Mouse (Mus musculus): Measurements from ENCODE around the gene Ints12. TPM values are rescaled to one million over a fixed set of nuclear protein-coding genes. Genes with fewer than 3 reads are reported as not detected.

Gene Ints12
- polyA plus RNA-seq, 1 experiment, result not detected

- WGBS, result 44% methylated on average over 1 of the region's 1 CpGs
- H3K27ac ChIP-seq (ENCODE audit: insufficient read depth, low read depth, low read length), result no peak overlapping the region
- no peak for TF ChIP-seq CTCF (IDR thresholded peaks at IDR 0.05; ENCODE audit: insufficient read depth, low read depth, low read length)
- no peak for TF ChIP-seq POLR2A (IDR thresholded peaks at IDR 0.05; ENCODE audit: insufficient read depth, low read depth, low read length)
- no peaks in the 10 kb centered on the region for H3K4me1 ChIP-seq (ENCODE audit: control insufficient read depth, insufficient read depth, low read length)
- no peak overlapping the region for H3K4me3 ChIP-seq (ENCODE audit: insufficient read depth, low read depth, low read length)
These were observed 21.6 kb downstream of the Ints12 start for GRCm38 (mm10) chr3:133113281-133113680.

- TF ChIP-seq POLR2A (IDR thresholded peaks at IDR 0.05; ENCODE audit: insufficient read depth, low read depth, low read length), result no peak
- TF ChIP-seq CTCF (IDR thresholded peaks at IDR 0.05; ENCODE audit: insufficient read depth, low read depth, low read length), result no peak
- no peaks in the 10 kb centered on the region for H3K4me1 ChIP-seq (ENCODE audit: control insufficient read depth, insufficient read depth, low read length)
- H3K4me3 ChIP-seq (ENCODE audit: insufficient read depth, low read depth, low read length), result no peak overlapping the region
- H3K27ac ChIP-seq (ENCODE audit: insufficient read depth, low read depth, low read length), result no peak overlapping the region
- WGBS, result 93% methylated on average over 5 of the region's 5 CpGs
These were observed 39.7 kb downstream of the Ints12 start for GRCm38 (mm10) chr3:133131372-133131771.

GRCm38 (mm10) chr3:133132611-133133010 lies 41.0 kb downstream of the Ints12 start:
- H3K27ac ChIP-seq (ENCODE audit: insufficient read depth, low read depth, low read length), result no peak overlapping the region
- H3K4me1 ChIP-seq (ENCODE audit: control insufficient read depth, insufficient read depth, low read length), result no peaks in the 10 kb centered on the region
- H3K4me3 ChIP-seq (ENCODE audit: insufficient read depth, low read depth, low read length), result no peak overlapping the region
- WGBS, result 37% methylated on average over 8 of the region's 8 CpGs
- TF ChIP-seq CTCF (IDR thresholded peaks at IDR 0.05; ENCODE audit: insufficient read depth, low read depth, low read length), result no peak
- no peak for TF ChIP-seq POLR2A (IDR thresholded peaks at IDR 0.05; ENCODE audit: insufficient read depth, low read depth, low read length)

GRCm38 (mm10) chr3:133141877-133142276 lies 50.2 kb downstream of the Ints12 start:
- 81% methylated on average over 6 of the region's 6 CpGs for WGBS
- Histone ChIP-seq H3K4me1 (ENCODE audit: control insufficient read depth, insufficient read depth, low read length) (no peaks in the 10 kb centered on the region), H3K4me3 (ENCODE audit: insufficient read depth, low read depth, low read length) (no peak overlapping the region), H3K27ac (ENCODE audit: insufficient read depth, low read depth, low read length) (no peak overlapping the region)
- no peak for TF ChIP-seq POLR2A (IDR thresholded peaks at IDR 0.05; ENCODE audit: insufficient read depth, low read depth, low read length)
- TF ChIP-seq CTCF (IDR thresholded peaks at IDR 0.05; ENCODE audit: insufficient read depth, low read depth, low read length), result no peak

GRCm38 (mm10) chr3:133144511-133145147 lies 53.0 kb downstream of the Ints12 start:
- TF ChIP-seq CTCF (IDR thresholded peaks at IDR 0.05; ENCODE audit: insufficient read depth, low read depth, low read length) (no peak), POLR2A (IDR thresholded peaks at IDR 0.05; ENCODE audit: insufficient read depth, low read depth, low read length) (no peak)
- Histone ChIP-seq H3K4me3 (ENCODE audit: insufficient read depth, low read depth, low read length) (no peak overlapping the region), H3K4me1 (ENCODE audit: control insufficient read depth, insufficient read depth, low read length) (no peaks in the 10 kb centered on the region), H3K27ac (ENCODE audit: insufficient read depth, low read depth, low read length) (no peak overlapping the region)
- WGBS, result 90% methylated on average over 6 of the region's 6 CpGs

GRCm38 (mm10) chr3:133151629-133152028 lies 60.0 kb downstream of the Ints12 start:
- no peak overlapping the region for H3K27ac ChIP-seq (ENCODE audit: insufficient read depth, low read depth, low read length)
- 88% methylated on average over 6 of the region's 6 CpGs for WGBS
- H3K4me3 ChIP-seq (ENCODE audit: insufficient read depth, low read depth, low read length), result no peak overlapping the region
- H3K4me1 ChIP-seq (ENCODE audit: control insufficient read depth, insufficient read depth, low read length), result no peaks in the 10 kb centered on the region; the same call in 1 of the 2 replicates
- TF ChIP-seq CTCF (IDR thresholded peaks at IDR 0.05; ENCODE audit: insufficient read depth, low read depth, low read length) (no peak), POLR2A (IDR thresholded peaks at IDR 0.05; ENCODE audit: insufficient read depth, low read depth, low read length) (no peak)

- H3K27ac ChIP-seq (ENCODE audit: insufficient read depth, low read depth, low read length), result no peak overlapping the region
- 68% methylated on average over 1 of the region's 1 CpGs for WGBS
- H3K4me3 ChIP-seq (ENCODE audit: insufficient read depth, low read depth, low read length), result no peak overlapping the region
- H3K4me1 ChIP-seq (ENCODE audit: control insufficient read depth, insufficient read depth, low read length), result no peaks in the 10 kb centered on the region; the same call in 1 of the 2 replicates
- no peak for TF ChIP-seq POLR2A (IDR thresholded peaks at IDR 0.05; ENCODE audit: insufficient read depth, low read depth, low read length)
- TF ChIP-seq CTCF (IDR thresholded peaks at IDR 0.05; ENCODE audit: insufficient read depth, low read depth, low read length), result no peak
These were observed 61.2 kb downstream of the Ints12 start for GRCm38 (mm10) chr3:133152831-133153230.

GRCm38 (mm10) chr3:133153629-133154028 lies 62.0 kb downstream of the Ints12 start:
- no peak for TF ChIP-seq POLR2A (IDR thresholded peaks at IDR 0.05; ENCODE audit: insufficient read depth, low read depth, low read length)
- no peak for TF ChIP-seq CTCF (IDR thresholded peaks at IDR 0.05; ENCODE audit: insufficient read depth, low read depth, low read length)
- no peak overlapping the region for H3K4me3 ChIP-seq (ENCODE audit: insufficient read depth, low read depth, low read length)
- H3K27ac ChIP-seq (ENCODE audit: insufficient read depth, low read depth, low read length), result no peak overlapping the region
- H3K4me1 ChIP-seq (ENCODE audit: control insufficient read depth, insufficient read depth, low read length), result no peaks in the 10 kb centered on the region; the same call in 1 of the 2 replicates
- WGBS, result 84% methylated on average over 6 of the region's 6 CpGs

- 53% methylated on average over 8 of the region's 8 CpGs for WGBS
- H3K4me1 ChIP-seq (ENCODE audit: control insufficient read depth, insufficient read depth, low read length), result no peaks in the 10 kb centered on the region; the same call in 1 of the 2 replicates
- no peak overlapping the region for H3K27ac ChIP-seq (ENCODE audit: insufficient read depth, low read depth, low read length)
- H3K4me3 ChIP-seq (ENCODE audit: insufficient read depth, low read depth, low read length), result no peak overlapping the region
- TF ChIP-seq POLR2A (IDR thresholded peaks at IDR 0.05; ENCODE audit: insufficient read depth, low read depth, low read length) (no peak), CTCF (IDR thresholded peaks at IDR 0.05; ENCODE audit: insufficient read depth, low read depth, low read length) (no peak)
These were observed 63.0 kb downstream of the Ints12 start for GRCm38 (mm10) chr3:133154683-133155082.

All from olfactory bulb, adult 2 months (tissue).